Mouse (Mus musculus): Measurements from ENCODE around the gene Shmt1.

GRCm38 (mm10) chr11:60830433-60831052, 19.0 kb upstream of the Shmt1 start, which contains the start of gene Dhrs7b:
- no peak for TF ChIP-seq CTCF (IDR thresholded peaks at IDR 0.05; ENCODE audit: low read depth)
- no peak for TF ChIP-seq EP300 (IDR thresholded peaks at IDR 0.05; ENCODE audit: low read depth)
